Mouse (Mus musculus) limb, embryonic 14.5 days (tissue): ENCODE data around the gene Cacybp. TPM values are rescaled to one million over a fixed set of nuclear protein-coding genes. Genes with fewer than 3 reads are reported as not detected.

Source experiments
- ATAC-seq: fragments of 200-750 bp; cut with Nextera tagmentation; 2 replicates; pipeline ENCODE4 v1.8.0; 2017; ENCODE audit warnings: low read depth, moderate number of reproducible peaks, moderate TSS enrichment; ENCODE audit not compliant: low FRiP score
- DNase-seq: peaks from one replicate; pipeline ENCODE4 v3.0.0-alpha.2; 2015; ENCODE audit warnings: low spot score
- H3K27ac ChIP-seq: fragments of 300-500 bp; sonication (generic); replicated peaks from 2 replicates; pipeline ENCODE4 v1.5.1; 2014; ENCODE audit warnings: low read depth, mild to moderate bottlenecking, low read length, moderate library complexity, mixed read lengths
- H3K27me3 ChIP-seq: fragments of 300-500 bp; sonication (generic); 2 replicates; pipeline ENCODE4 v1.6.1; 2014; ENCODE audit warnings: low read length, mixed read lengths; ENCODE audit not compliant: control insufficient read depth, insufficient read depth
- H3K36me3 ChIP-seq: fragments of 300-500 bp; sonication (generic); 2 replicates; pipeline ENCODE4 v1.6.1; 2014; ENCODE audit warnings: mild to moderate bottlenecking, low read length, moderate library complexity, mixed read lengths; ENCODE audit not compliant: control insufficient read depth, insufficient read depth
- H3K4me1 ChIP-seq: fragments of 300-500 bp; sonication (generic); 2 replicates; pipeline ENCODE4 v1.6.1; 2014; ENCODE audit warnings: antibody characterized with exemption, low read length, mixed read lengths; ENCODE audit not compliant: control insufficient read depth, insufficient read depth
- H3K4me2 ChIP-seq: fragments of 300-500 bp; sonication (generic); replicated peaks from 2 replicates; pipeline ENCODE4 v1.6.1; 2014; ENCODE audit warnings: low read depth, mild to moderate bottlenecking, low read length, moderate library complexity; ENCODE audit not compliant: severe bottlenecking
- H3K4me3 ChIP-seq: fragments of 300-500 bp; sonication (generic); replicated peaks from 2 replicates; pipeline ENCODE4 v1.5.1; 2014; ENCODE audit warnings: low read length
- H3K9ac ChIP-seq: fragments of 300-500 bp; sonication (generic); 2 replicates; pipeline ENCODE4 v1.6.1; 2014; ENCODE audit warnings: mild to moderate bottlenecking, low read depth, low read length, moderate library complexity; ENCODE audit not compliant: severe bottlenecking
- H3K9me3 ChIP-seq: fragments of 300-500 bp; sonication (generic); 2 replicates; pipeline ENCODE4 v1.6.1; 2016; ENCODE audit warnings: low read length; ENCODE audit not compliant: control insufficient read depth
- POLR2A ChIP-seq: fragments of 200-500 bp; IDR thresholded peaks from 2 replicates; pipeline ENCODE4 v1.8.0; 2012; ENCODE audit warnings: inconsistent platforms, mild to moderate bottlenecking, moderate library complexity, borderline replicate concordance; ENCODE audit not compliant: insufficient read depth, insufficient read length; ENCODE audit errors: extremely low read depth
- WGBS: fragments of 180-500 bp; shearing (Covaris S2); extraction: QIAGEN DNeasy Blood & Tissue Kit; methylation state at CpG from one replicate; pipeline ENCODE4 v1.1.7; 2014; 5-methylcytosine and 5-hydroxymethylcytosine counted together
- polyA plus RNA-seq, 2 experiments: library from polyadenylated mRNA; depleted of rRNA in 1 of 2; stranded (reverse) in 1 of 2; unstranded in 1 of 2; fragments of >200 nt; fragmentation: Nextera tagmentation in 1 of 2; extraction: Ambion mirVana in 1 of 2; gene quantifications; 2 replicates each; pipeline versions ENCODE4 v1.2.1 to v1.2.3; 2012 to 2014

The Cacybp gene
- polyA plus RNA-seq, 2 experiments: 60.5 to 200 TPM

GRCm38 (mm10) chr1:160237981-160238380 is 25.3 kb upstream of the Cacybp start:
- ATAC-seq: no peak
- Histone ChIP-seq H3K4me3 (no peak overlapping the region), H3K27ac (no peak overlapping the region), H3K4me1 (no peaks in the 10 kb centered on the region), H3K9me3 (no peaks in the 10 kb centered on the region), H3K9ac (no peak overlapping the region), H3K36me3 (no peaks in the 10 kb centered on the region), H3K27me3 (no peaks in the 10 kb centered on the region), H3K4me2 (no peak overlapping the region)
- DNase-seq: no peak
- 100% methylated on average over 2 of the region's 2 CpGs for WGBS
- no peak for TF ChIP-seq POLR2A

- no peaks in the 10 kb centered on the region for H3K36me3 ChIP-seq
- H3K27me3 ChIP-seq: no peaks in the 10 kb centered on the region
- no peak overlapping the region for H3K9ac ChIP-seq
- no peak for TF ChIP-seq POLR2A
- no peak overlapping the region for H3K4me2 ChIP-seq
- H3K4me3 ChIP-seq: no peak overlapping the region
- H3K27ac ChIP-seq: no peak overlapping the region
- no peaks in the 10 kb centered on the region for H3K9me3 ChIP-seq
- peaks cover 4% of the 10 kb centered on the region; the same call in 1 of the 2 replicates for H3K4me1 ChIP-seq
- DNase-seq (peak; percentile 34), ATAC-seq (no peak)
These were observed 21.2 kb upstream of the Cacybp start for GRCm38 (mm10) chr1:160233921-160234320.

- no peaks in the 10 kb centered on the region for H3K9me3 ChIP-seq
- 78% methylated on average over 3 of the region's 3 CpGs for WGBS
- ATAC-seq: no peak
- no peak overlapping the region for H3K27ac ChIP-seq
- no peak overlapping the region for H3K9ac ChIP-seq
- no peak for DNase-seq
- no peaks in the 10 kb centered on the region for H3K27me3 ChIP-seq
- no peaks in the 10 kb centered on the region for H3K36me3 ChIP-seq
- peaks cover 4% of the 10 kb centered on the region; the same call in 1 of the 2 replicates for H3K4me1 ChIP-seq
- TF ChIP-seq POLR2A: no peak
- no peak overlapping the region for H3K4me3 ChIP-seq
- no peak overlapping the region for H3K4me2 ChIP-seq
These were observed 19.4 kb upstream of the Cacybp start for GRCm38 (mm10) chr1:160232113-160232512.

- no peak for TF ChIP-seq POLR2A
- Histone ChIP-seq H3K27me3 (no peaks in the 10 kb centered on the region), H3K36me3 (no peaks in the 10 kb centered on the region), H3K4me1 (peaks cover 4% of the 10 kb centered on the region; the same call in 1 of the 2 replicates), H3K4me3 (no peak overlapping the region), H3K9ac (no peak overlapping the region), H3K27ac (no peak overlapping the region), H3K4me2 (no peak overlapping the region), H3K9me3 (no peaks in the 10 kb centered on the region)
- peak; percentile 81 for DNase-seq
- no peak for ATAC-seq
- 25% methylated on average over 4 of the region's 4 CpGs for WGBS
These were observed 18.3 kb upstream of the Cacybp start for GRCm38 (mm10) chr1:160231013-160231412.

- H3K9ac ChIP-seq: no peak overlapping the region
- H3K27ac ChIP-seq: no peak overlapping the region
- H3K27me3 ChIP-seq: no peaks in the 10 kb centered on the region
- ATAC-seq (no peak), DNase-seq (no peak)
- H3K4me2 ChIP-seq: no peak overlapping the region
- no peaks in the 10 kb centered on the region for H3K36me3 ChIP-seq
- H3K4me1 ChIP-seq: peaks cover 4% of the 10 kb centered on the region; the same call in 1 of the 2 replicates
- no peak overlapping the region for H3K4me3 ChIP-seq
- no peaks in the 10 kb centered on the region for H3K9me3 ChIP-seq
- no peak for TF ChIP-seq POLR2A
These were observed 15.2 kb upstream of the Cacybp start for GRCm38 (mm10) chr1:160227850-160228249.

- ATAC-seq (no peak), DNase-seq (no peak)
- H3K9me3 ChIP-seq: no peaks in the 10 kb centered on the region
- H3K4me2 ChIP-seq: no peak overlapping the region
- H3K36me3 ChIP-seq: no peaks in the 10 kb centered on the region
- 89% methylated on average over 4 of the region's 4 CpGs for WGBS
- no peak overlapping the region for H3K27ac ChIP-seq
- H3K27me3 ChIP-seq: no peaks in the 10 kb centered on the region
- peaks cover 4% of the 10 kb centered on the region; the same call in 1 of the 2 replicates for H3K4me1 ChIP-seq
- no peak overlapping the region for H3K9ac ChIP-seq
- no peak overlapping the region for H3K4me3 ChIP-seq
- no peak for TF ChIP-seq POLR2A
These were observed 14.5 kb upstream of the Cacybp start for GRCm38 (mm10) chr1:160227196-160227595.
